Mouse (Mus musculus): ENCODE data around the gene Epb41. TPM values are rescaled to one million over a fixed set of nuclear protein-coding genes. Genes with fewer than 3 reads are reported as not detected.

Epb41 gene
- polyA plus RNA-seq, 1 experiment: 7.1 TPM

- TF ChIP-seq FOSL1 (IDR thresholded peaks at IDR 0.05; ENCODE audit: insufficient read depth, low read length, poor library complexity, severe bottlenecking) (no peak), USF1 (IDR thresholded peaks at IDR 0.05; ENCODE audit: low read depth) (no peak), CTCF (IDR thresholded peaks at IDR 0.05; ENCODE audit: control insufficient read depth, insufficient read depth, insufficient read length) (no peak), MYOG (IDR thresholded peaks at IDR 0.05; ENCODE audit: control insufficient read depth, extremely low read depth, insufficient read length) (no peak), CEBPB (IDR thresholded peaks at IDR 0.05; ENCODE audit: low read depth) (no peak), MAX (IDR thresholded peaks at IDR 0.05) (no peak), MYOD1 (IDR thresholded peaks at IDR 0.05; ENCODE audit: control insufficient read depth, insufficient read length, low read depth) (no peak)
- Histone ChIP-seq H3K27me3 (ENCODE audit: control insufficient read depth, insufficient read depth, insufficient read length) (no peaks in the 10 kb centered on the region), H3K79me2 (ENCODE audit: control insufficient read depth, insufficient read depth) (peaks cover 100% of the 10 kb centered on the region), H3K79me3 (ENCODE audit: low read depth) (peaks cover 99% of the 10 kb centered on the region), H3K4me3 (ENCODE audit: insufficient read depth, poor library complexity, severe bottlenecking) (no peak overlapping the region), H3K36me3 (ENCODE audit: control insufficient read depth, insufficient read depth) (peaks cover 32% of the 10 kb centered on the region), H3ac (ENCODE audit: control insufficient read depth, insufficient read length, low read depth) (no peak overlapping the region)
Measured at GRCm38 (mm10) chr4:131885376-131885775, 189.7 kb downstream of the Epb41 start.

GRCm38 (mm10) chr4:131883571-131883970, 191.6 kb downstream of the Epb41 start:
- Histone ChIP-seq H3K79me2 (ENCODE audit: control insufficient read depth, insufficient read depth) (peaks cover 100% of the 10 kb centered on the region), H3ac (ENCODE audit: control insufficient read depth, insufficient read length, low read depth) (no peak overlapping the region), H3K79me3 (ENCODE audit: low read depth) (peaks cover 100% of the 10 kb centered on the region), H3K4me3 (ENCODE audit: insufficient read depth, poor library complexity, severe bottlenecking) (no peak overlapping the region), H3K27me3 (ENCODE audit: control insufficient read depth, insufficient read depth, insufficient read length) (no peaks in the 10 kb centered on the region), H3K36me3 (ENCODE audit: control insufficient read depth, insufficient read depth) (peaks cover 26% of the 10 kb centered on the region)
- TF ChIP-seq USF1 (IDR thresholded peaks at IDR 0.05; ENCODE audit: low read depth): no peak
- no peak for TF ChIP-seq CTCF (IDR thresholded peaks at IDR 0.05; ENCODE audit: control insufficient read depth, insufficient read depth, insufficient read length)
- TF ChIP-seq FOSL1 (IDR thresholded peaks at IDR 0.05; ENCODE audit: insufficient read depth, low read length, poor library complexity, severe bottlenecking): no peak
- TF ChIP-seq MYOG (IDR thresholded peaks at IDR 0.05; ENCODE audit: control insufficient read depth, extremely low read depth, insufficient read length): no peak
- TF ChIP-seq MAX (IDR thresholded peaks at IDR 0.05): no peak
- no peak for TF ChIP-seq CEBPB (IDR thresholded peaks at IDR 0.05; ENCODE audit: low read depth)
- no peak for TF ChIP-seq MYOD1 (IDR thresholded peaks at IDR 0.05; ENCODE audit: control insufficient read depth, insufficient read length, low read depth)

- H3K36me3 ChIP-seq (ENCODE audit: control insufficient read depth, insufficient read depth): peaks cover 19% of the 10 kb centered on the region
- H3K27me3 ChIP-seq (ENCODE audit: control insufficient read depth, insufficient read depth, insufficient read length): no peaks in the 10 kb centered on the region
- H3ac ChIP-seq (ENCODE audit: control insufficient read depth, insufficient read length, low read depth): no peak overlapping the region
- H3K4me3 ChIP-seq (ENCODE audit: insufficient read depth, poor library complexity, severe bottlenecking): no peak overlapping the region
- H3K79me2 ChIP-seq (ENCODE audit: control insufficient read depth, insufficient read depth): peaks cover 100% of the 10 kb centered on the region
- H3K79me3 ChIP-seq (ENCODE audit: low read depth): peaks cover 100% of the 10 kb centered on the region
- TF ChIP-seq MYOD1 (IDR thresholded peaks at IDR 0.05; ENCODE audit: control insufficient read depth, insufficient read length, low read depth) (no peak), MYOG (IDR thresholded peaks at IDR 0.05; ENCODE audit: control insufficient read depth, extremely low read depth, insufficient read length) (no peak), MAX (IDR thresholded peaks at IDR 0.05) (no peak), USF1 (IDR thresholded peaks at IDR 0.05; ENCODE audit: low read depth) (no peak), CTCF (IDR thresholded peaks at IDR 0.05; ENCODE audit: control insufficient read depth, insufficient read depth, insufficient read length) (no peak), FOSL1 (IDR thresholded peaks at IDR 0.05; ENCODE audit: insufficient read depth, low read length, poor library complexity, severe bottlenecking) (no peak), CEBPB (IDR thresholded peaks at IDR 0.05; ENCODE audit: low read depth) (no peak)
Measured at GRCm38 (mm10) chr4:131881306-131881705, 193.8 kb downstream of the Epb41 start.

GRCm38 (mm10) chr4:131879692-131880091, 195.4 kb downstream of the Epb41 start:
- Histone ChIP-seq H3K79me2 (ENCODE audit: control insufficient read depth, insufficient read depth) (peaks cover 100% of the 10 kb centered on the region), H3K4me3 (ENCODE audit: insufficient read depth, poor library complexity, severe bottlenecking) (no peak overlapping the region), H3ac (ENCODE audit: control insufficient read depth, insufficient read length, low read depth) (no peak overlapping the region), H3K27me3 (ENCODE audit: control insufficient read depth, insufficient read depth, insufficient read length) (no peaks in the 10 kb centered on the region), H3K36me3 (ENCODE audit: control insufficient read depth, insufficient read depth) (peaks cover 5% of the 10 kb centered on the region), H3K79me3 (ENCODE audit: low read depth) (peaks cover 100% of the 10 kb centered on the region)
- no peak for TF ChIP-seq FOSL1 (IDR thresholded peaks at IDR 0.05; ENCODE audit: insufficient read depth, low read length, poor library complexity, severe bottlenecking)
- no peak for TF ChIP-seq MYOG (IDR thresholded peaks at IDR 0.05; ENCODE audit: control insufficient read depth, extremely low read depth, insufficient read length)
- TF ChIP-seq MAX (IDR thresholded peaks at IDR 0.05): no peak
- no peak for TF ChIP-seq USF1 (IDR thresholded peaks at IDR 0.05; ENCODE audit: low read depth)
- no peak for TF ChIP-seq MYOD1 (IDR thresholded peaks at IDR 0.05; ENCODE audit: control insufficient read depth, insufficient read length, low read depth)

GRCm38 (mm10) chr4:131876836-131877235, 198.3 kb downstream of the Epb41 start:
- Histone ChIP-seq H3K36me3 (ENCODE audit: control insufficient read depth, insufficient read depth) (no peaks in the 10 kb centered on the region), H3K79me3 (ENCODE audit: low read depth) (peaks cover 83% of the 10 kb centered on the region), H3ac (ENCODE audit: control insufficient read depth, insufficient read length, low read depth) (no peak overlapping the region), H3K79me2 (ENCODE audit: control insufficient read depth, insufficient read depth) (peaks cover 97% of the 10 kb centered on the region), H3K27me3 (ENCODE audit: control insufficient read depth, insufficient read depth, insufficient read length) (no peaks in the 10 kb centered on the region), H3K4me3 (ENCODE audit: insufficient read depth, poor library complexity, severe bottlenecking) (no peak overlapping the region)
- TF ChIP-seq CEBPB (IDR thresholded peaks at IDR 0.05; ENCODE audit: low read depth): no peak
- TF ChIP-seq MAX (IDR thresholded peaks at IDR 0.05): no peak
- no peak for TF ChIP-seq MYOD1 (IDR thresholded peaks at IDR 0.05; ENCODE audit: control insufficient read depth, insufficient read length, low read depth)
- TF ChIP-seq FOSL1 (IDR thresholded peaks at IDR 0.05; ENCODE audit: insufficient read depth, low read length, poor library complexity, severe bottlenecking): no peak
- no peak for TF ChIP-seq CTCF (IDR thresholded peaks at IDR 0.05; ENCODE audit: control insufficient read depth, insufficient read depth, insufficient read length)
- TF ChIP-seq MYOG (IDR thresholded peaks at IDR 0.05; ENCODE audit: control insufficient read depth, extremely low read depth, insufficient read length): no peak
- no peak for TF ChIP-seq USF1 (IDR thresholded peaks at IDR 0.05; ENCODE audit: low read depth)

- TF ChIP-seq MYOD1 (IDR thresholded peaks at IDR 0.05; ENCODE audit: control insufficient read depth, insufficient read length, low read depth): peak; percentile 14
- no peak for TF ChIP-seq USF1 (IDR thresholded peaks at IDR 0.05; ENCODE audit: low read depth)
- no peak for TF ChIP-seq MYOG (IDR thresholded peaks at IDR 0.05; ENCODE audit: control insufficient read depth, extremely low read depth, insufficient read length)
- Histone ChIP-seq H3K79me3 (ENCODE audit: low read depth) (peaks cover 67% of the 10 kb centered on the region), H3K79me2 (ENCODE audit: control insufficient read depth, insufficient read depth) (peaks cover 81% of the 10 kb centered on the region), H3K36me3 (ENCODE audit: control insufficient read depth, insufficient read depth) (no peaks in the 10 kb centered on the region), H3ac (ENCODE audit: control insufficient read depth, insufficient read length, low read depth) (peak overlapping the region; percentile 47), H3K27me3 (ENCODE audit: control insufficient read depth, insufficient read depth, insufficient read length) (no peaks in the 10 kb centered on the region), H3K4me3 (ENCODE audit: insufficient read depth, poor library complexity, severe bottlenecking) (peak overlapping the region; percentile 89)
Measured at GRCm38 (mm10) chr4:131875242-131875641, 199.9 kb downstream of the Epb41 start.

All from C2C12 (cell line).